Mouse (Mus musculus) brain, embryonic 14.5 days (tissue): ENCODE measurements around the gene Mfng.

Experiments used
- CTCF ChIP-seq: fragments of 200-500 bp; IDR thresholded peaks from 2 replicates; pipeline ENCODE4 v1.5.1; 2012; ENCODE audit warnings: inconsistent platforms, mild to moderate bottlenecking, moderate library complexity, borderline replicate concordance; ENCODE audit not compliant: insufficient read depth, insufficient read length; ENCODE audit errors: extremely low read depth
- POLR2A ChIP-seq: fragments of 200-500 bp; IDR thresholded peaks from 2 replicates; pipeline ENCODE4 v1.6.1; 2012; ENCODE audit warnings: mild to moderate bottlenecking, inconsistent platforms, borderline replicate concordance; ENCODE audit not compliant: poor library complexity, insufficient read depth, insufficient read length, severe bottlenecking; ENCODE audit errors: extremely low read depth

DNA sequence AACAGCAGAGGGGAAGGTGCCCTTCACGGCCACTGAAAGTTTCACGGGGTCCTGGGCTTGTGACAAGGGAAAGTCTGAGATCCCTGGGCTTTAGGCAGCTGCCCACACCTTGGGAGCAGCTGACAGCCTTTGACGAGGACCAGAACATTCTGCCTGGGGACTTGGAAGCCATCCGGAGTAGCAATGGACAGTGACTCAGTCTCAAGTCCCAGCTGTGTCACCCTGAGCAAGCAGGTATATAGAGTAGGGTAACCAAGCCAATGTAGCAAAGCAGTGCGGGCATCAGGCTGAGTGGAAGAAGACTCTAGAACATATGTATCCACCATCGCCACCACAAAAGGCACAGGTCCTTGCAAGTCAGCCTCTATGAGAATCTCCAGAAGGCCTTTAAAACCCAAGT is 36.1 kb downstream of the Mfng start:
- no peak for TF ChIP-seq POLR2A
- TF ChIP-seq CTCF = no peak
